Mouse (Mus musculus) hindbrain, embryonic 12.5 days (tissue): ENCODE measurements around the gene Myh15. TPM values are rescaled to one million over a fixed set of nuclear protein-coding genes. Genes with fewer than 3 reads are reported as not detected.

ENCODE experiments used
- ATAC-seq: fragments of 200-750 bp; cut with Nextera tagmentation; 2 replicates; pipeline ENCODE4 v1.8.0; 2017; ENCODE audit warnings: moderate TSS enrichment; ENCODE audit not compliant: low FRiP score
- H3K27ac ChIP-seq: fragments of 300-500 bp; sonication (generic); 2 replicates; pipeline ENCODE4 v1.5.1; 2016; ENCODE audit warnings: mild to moderate bottlenecking
- H3K27me3 ChIP-seq: fragments of 300-500 bp; sonication (generic); 2 replicates; pipeline ENCODE4 v1.6.1; 2016; ENCODE audit warnings: mild to moderate bottlenecking
- H3K36me3 ChIP-seq: fragments of 300-500 bp; sonication (generic); 2 replicates; pipeline ENCODE4 v1.6.1; 2016; ENCODE audit warnings: mild to moderate bottlenecking
- H3K4me1 ChIP-seq: fragments of 300-500 bp; sonication (generic); 2 replicates; pipeline ENCODE4 v1.6.1; 2016
- H3K4me2 ChIP-seq: fragments of 300-500 bp; sonication (generic); replicated peaks from 2 replicates; pipeline ENCODE4 v1.6.1; 2016; ENCODE audit warnings: mild to moderate bottlenecking
- H3K4me3 ChIP-seq: fragments of 300-500 bp; sonication (generic); 2 replicates; pipeline ENCODE4 v1.5.1; 2016; ENCODE audit warnings: mild to moderate bottlenecking
- H3K9ac ChIP-seq: fragments of 300-500 bp; sonication (generic); 2 replicates; pipeline ENCODE4 v1.6.1; 2016; ENCODE audit warnings: mild to moderate bottlenecking, moderate library complexity
- H3K9me3 ChIP-seq: fragments of 300-500 bp; sonication (generic); replicated peaks from 2 replicates; pipeline ENCODE4 v1.6.1; 2016; ENCODE audit warnings: mild to moderate bottlenecking
- WGBS: fragments of 180-500 bp; shearing (Covaris S2); methylation state at CpG from one replicate; pipeline ENCODE4 v1.1.7; 2016; 5-methylcytosine and 5-hydroxymethylcytosine counted together
- polyA plus RNA-seq: library from polyadenylated mRNA; unstranded; fragments of >200 nt; fragmentation: Nextera tagmentation; extraction: Ambion mirVana; gene quantifications from 2 replicates; pipeline ENCODE4 v1.2.1, GENCODE M21; 2016

Gene Myh15
- not detected in 2 replicates for polyA plus RNA-seq

DNA sequence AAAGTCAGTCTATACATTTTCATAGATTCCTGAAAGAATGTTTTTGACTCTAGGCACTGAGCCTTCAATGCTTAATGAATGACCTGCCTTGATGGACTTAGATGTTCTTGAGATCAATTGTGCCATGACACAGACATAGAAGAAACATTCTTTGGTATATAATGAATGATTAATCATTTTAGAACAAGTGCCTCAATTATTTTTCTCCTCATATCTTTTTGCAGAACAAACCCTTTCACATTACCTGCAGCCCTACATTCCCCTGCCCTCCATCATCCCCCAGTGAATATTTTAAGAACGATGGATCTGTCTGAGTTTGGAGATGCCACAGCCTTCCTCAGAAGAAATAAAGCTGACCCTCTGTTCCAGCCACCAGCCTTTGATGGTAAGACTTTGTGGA, at the start of gene Myh15:
Myh15 (plus strand) TSS at position 301 of the 400 bp plus-strand sequence.
- no peak for ATAC-seq
- H3K27ac ChIP-seq = no peak within 1 kb of the TSS
- H3K9ac ChIP-seq = no peak within 1 kb of the TSS
- no peaks in the 10 kb centered on the region for H3K36me3 ChIP-seq
- H3K4me1 ChIP-seq = no peaks in the 10 kb centered on the region
- no peak within 1 kb of the TSS for H3K4me2 ChIP-seq
- H3K4me3 ChIP-seq = no peak within 1 kb of the TSS
- no peaks in the 10 kb centered on the region for H3K27me3 ChIP-seq
- no peaks in the 10 kb centered on the region for H3K9me3 ChIP-seq
- 81% methylated on average over 1 of the region's 1 CpGs for WGBS

DNA sequence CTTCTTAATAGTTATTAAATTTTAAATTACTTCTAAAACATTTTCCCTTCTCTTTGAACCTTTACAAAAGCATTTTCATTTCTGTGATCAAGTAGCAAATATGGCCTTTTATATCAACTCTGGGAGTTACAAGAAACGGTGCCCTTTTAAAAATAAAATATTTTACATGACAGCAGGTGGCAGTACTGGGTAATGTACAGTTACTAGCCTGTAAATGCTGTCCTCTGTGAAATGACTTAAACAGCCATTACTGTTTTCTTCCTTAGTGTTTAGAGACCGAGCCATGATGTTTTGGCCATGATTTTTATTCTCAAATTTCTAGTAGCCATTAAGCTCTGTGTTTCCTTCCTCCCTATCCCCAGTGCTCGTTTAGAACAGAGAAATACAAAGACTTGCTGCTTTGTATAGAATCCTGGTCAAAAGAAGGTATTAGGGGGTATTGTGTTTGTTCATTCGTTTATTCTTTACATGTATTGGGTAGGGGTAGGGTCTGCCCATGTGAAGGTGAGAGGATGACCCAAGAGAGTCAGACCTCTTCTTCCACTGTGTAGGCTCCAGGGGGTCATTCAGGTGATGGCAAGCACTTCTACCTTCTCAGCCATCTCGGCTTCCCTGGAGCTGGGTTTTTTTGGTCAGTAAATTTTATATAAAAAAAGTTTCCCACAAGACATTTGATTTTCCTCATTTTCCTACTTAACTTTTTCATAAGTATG, 40.5 kb upstream of the Myh15 start:
- no peak overlapping the region for H3K9ac ChIP-seq
- no peak overlapping the region for H3K27ac ChIP-seq
- H3K4me2 ChIP-seq = no peak overlapping the region
- H3K36me3 ChIP-seq = peaks cover 11% of the 10 kb centered on the region
- no peaks in the 10 kb centered on the region for H3K4me1 ChIP-seq
- H3K9me3 ChIP-seq = no peaks in the 10 kb centered on the region
- H3K4me3 ChIP-seq = no peak overlapping the region
- no peak for ATAC-seq
- WGBS = 84% methylated on average over 5 of the region's 5 CpGs
- no peaks in the 10 kb centered on the region for H3K27me3 ChIP-seq

DNA sequence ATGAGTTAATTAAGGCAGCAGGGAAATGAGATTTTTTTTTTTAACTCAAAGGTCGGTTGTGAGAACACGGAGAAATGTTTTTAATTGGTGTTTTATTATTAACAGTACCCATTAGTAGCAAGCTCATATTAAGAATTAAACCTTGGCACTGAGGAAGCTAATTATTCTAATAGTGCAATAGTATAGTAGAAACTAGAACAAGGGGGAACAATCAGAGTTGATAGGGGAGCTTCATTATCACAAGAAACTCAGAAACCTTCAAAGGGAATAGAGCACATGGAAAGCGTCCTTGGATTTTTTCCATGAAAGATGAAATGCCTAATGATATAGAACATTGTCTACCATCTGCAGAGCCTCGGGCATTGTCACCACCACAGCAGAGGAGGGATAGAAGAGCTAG, 21.4 kb upstream of the Myh15 start:
- WGBS = 76% methylated on average over 4 of the region's 4 CpGs
- Histone ChIP-seq H3K9ac (no peak overlapping the region), H3K9me3 (no peaks in the 10 kb centered on the region), H3K4me1 (no peaks in the 10 kb centered on the region), H3K36me3 (no peaks in the 10 kb centered on the region), H3K27ac (no peak overlapping the region), H3K27me3 (no peaks in the 10 kb centered on the region), H3K4me2 (no peak overlapping the region), H3K4me3 (no peak overlapping the region)
- ATAC-seq = no peak

DNA sequence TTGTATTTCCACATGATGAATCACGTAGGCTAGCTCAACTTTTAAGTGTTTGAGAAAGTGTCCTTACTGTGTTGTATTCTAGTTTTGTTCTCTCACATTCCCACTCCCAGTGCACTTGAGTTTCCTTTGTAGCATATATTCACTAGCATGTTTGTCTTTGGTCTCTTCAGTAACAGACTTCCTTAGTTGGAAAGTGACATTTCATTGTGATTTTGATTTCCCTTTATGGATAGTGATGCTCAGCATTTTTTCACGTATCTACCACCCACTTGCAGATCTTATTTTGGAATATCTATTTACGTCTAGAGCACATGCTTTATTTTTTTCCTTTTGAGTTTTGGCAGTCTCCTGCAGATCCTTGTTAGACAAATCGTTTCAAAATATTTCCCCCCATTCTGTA, 19.5 kb upstream of the Myh15 start:
- Histone ChIP-seq H3K36me3 (no peaks in the 10 kb centered on the region), H3K27ac (no peak overlapping the region), H3K4me2 (no peak overlapping the region), H3K27me3 (no peaks in the 10 kb centered on the region), H3K9ac (no peak overlapping the region), H3K4me3 (no peak overlapping the region), H3K9me3 (no peaks in the 10 kb centered on the region), H3K4me1 (no peaks in the 10 kb centered on the region)
- WGBS = 89% methylated on average over 4 of the region's 4 CpGs
- no peak for ATAC-seq

DNA sequence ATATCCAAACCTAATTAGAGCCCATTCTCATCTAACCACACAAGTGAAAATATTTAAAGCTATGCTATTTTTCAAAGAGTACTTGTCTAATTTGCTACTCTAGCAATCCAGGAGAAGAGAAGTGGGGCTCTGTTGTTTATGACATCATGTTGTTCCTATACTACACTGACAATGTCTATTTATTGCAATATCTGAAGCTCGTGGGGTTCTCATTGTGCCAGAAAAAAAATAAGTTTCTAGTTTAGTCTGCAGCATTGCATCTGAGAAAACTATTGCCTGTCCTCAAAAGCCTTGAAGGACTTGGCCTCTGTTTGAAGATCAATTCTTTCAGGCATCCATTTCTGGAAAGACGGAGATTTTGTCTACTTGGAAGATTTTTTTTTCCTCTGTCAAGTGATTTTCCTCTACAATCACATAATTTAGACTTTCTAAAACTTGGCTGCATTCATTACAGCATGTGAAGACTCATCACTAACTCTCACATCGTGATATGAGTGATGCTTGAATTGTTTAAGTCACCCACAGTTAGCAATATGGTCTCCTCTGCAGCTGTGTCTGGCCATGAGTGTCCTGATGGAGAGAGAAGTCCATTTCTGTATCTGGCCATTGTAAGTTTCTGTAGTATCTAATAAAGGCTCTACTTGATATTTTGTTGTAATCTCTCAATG, 16.6 kb upstream of the Myh15 start:
- H3K9me3 ChIP-seq = no peaks in the 10 kb centered on the region
- no peak for ATAC-seq
- no peak overlapping the region for H3K4me2 ChIP-seq
- 81% methylated on average over 3 of the region's 3 CpGs for WGBS
- no peak overlapping the region for H3K27ac ChIP-seq
- H3K36me3 ChIP-seq = no peaks in the 10 kb centered on the region
- H3K4me1 ChIP-seq = no peaks in the 10 kb centered on the region
- H3K4me3 ChIP-seq = no peak overlapping the region
- no peaks in the 10 kb centered on the region for H3K27me3 ChIP-seq
- H3K9ac ChIP-seq = no peak overlapping the region

DNA sequence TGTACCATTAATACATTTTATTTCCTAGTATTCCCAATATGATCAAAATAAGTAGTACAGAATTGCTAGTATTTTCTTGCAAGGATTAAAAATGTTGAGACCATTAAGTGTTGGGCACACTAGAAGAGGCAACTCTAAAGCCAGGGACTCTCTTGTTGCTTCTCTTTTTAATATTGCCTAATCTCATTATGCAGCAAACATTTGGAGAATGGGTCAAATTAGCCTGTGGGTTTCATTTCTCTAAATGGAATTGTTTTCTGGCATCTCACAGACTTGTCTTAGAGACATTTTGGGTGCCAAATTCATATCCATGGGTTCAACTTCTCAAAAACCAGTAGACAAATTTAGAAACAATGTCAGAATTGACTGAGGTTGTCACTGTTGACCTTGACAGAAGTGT, 8.1 kb upstream of the Myh15 start:
- H3K4me2 ChIP-seq = no peak overlapping the region
- no peaks in the 10 kb centered on the region for H3K4me1 ChIP-seq
- no peak overlapping the region for H3K27ac ChIP-seq
- H3K4me3 ChIP-seq = no peak overlapping the region
- no peak overlapping the region for H3K9ac ChIP-seq
- H3K27me3 ChIP-seq = no peaks in the 10 kb centered on the region
- no peaks in the 10 kb centered on the region for H3K36me3 ChIP-seq
- ATAC-seq = no peak
- H3K9me3 ChIP-seq = no peaks in the 10 kb centered on the region

DNA sequence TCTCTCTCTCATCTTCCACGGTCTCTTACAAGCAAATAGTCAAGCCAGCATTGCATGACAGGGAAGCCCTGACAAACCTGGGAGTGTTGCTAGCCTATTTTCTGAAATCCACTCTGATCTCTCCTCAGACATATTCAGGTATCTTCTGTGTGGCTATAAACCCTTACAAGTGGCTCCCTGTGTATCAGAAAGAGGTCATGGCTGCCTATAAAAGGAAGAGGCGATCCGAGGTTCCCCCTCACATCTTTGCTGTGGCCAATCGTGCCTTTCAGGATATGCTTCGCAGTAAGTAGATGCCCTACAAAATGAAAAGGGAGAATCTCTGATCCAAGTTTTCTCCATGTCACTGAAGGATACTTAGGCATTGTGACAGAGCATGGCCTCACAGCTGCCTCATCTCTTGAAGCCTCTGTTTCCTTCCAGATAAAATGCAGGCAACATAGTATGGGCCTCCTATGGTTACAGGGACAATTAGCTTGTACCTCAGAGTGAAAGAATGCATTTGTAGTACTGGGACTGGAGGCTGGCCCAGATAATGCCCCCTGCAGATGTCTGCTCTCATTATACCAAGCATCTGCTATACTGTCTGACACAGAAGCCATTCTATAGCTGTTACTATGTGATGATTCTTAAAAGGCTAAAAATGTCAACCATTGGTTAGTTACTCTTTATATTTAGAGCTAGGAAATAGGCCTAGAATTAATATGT, 12.1 kb downstream of the Myh15 start:
- WGBS = 71% methylated on average over 5 of the region's 5 CpGs
- H3K9me3 ChIP-seq = no peaks in the 10 kb centered on the region
- peak; percentile 54; the same call in 1 of the 2 replicates for ATAC-seq

DNA sequence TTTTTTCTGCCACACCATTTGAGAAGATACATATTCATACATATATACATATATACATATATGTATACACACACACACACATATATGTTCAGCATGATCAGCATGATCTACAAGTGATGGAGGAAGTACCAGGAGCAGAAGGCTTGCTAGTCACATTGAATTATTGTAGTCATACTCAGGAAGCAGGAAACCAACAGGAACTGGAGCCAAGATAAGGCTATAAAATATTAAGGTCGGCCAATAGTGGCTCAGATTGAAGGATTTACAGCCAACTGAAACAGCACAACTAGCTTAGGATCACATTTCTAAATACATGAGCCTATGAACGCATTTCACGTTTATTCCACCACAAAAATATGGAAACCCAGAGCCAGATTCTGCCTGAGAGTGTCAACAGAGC, 14.0 kb downstream of the Myh15 start:
- H3K9ac ChIP-seq = no peak overlapping the region
- ATAC-seq = no peak
- H3K9me3 ChIP-seq = no peaks in the 10 kb centered on the region
- no peaks in the 10 kb centered on the region for H3K4me1 ChIP-seq
- WGBS = 92% methylated on average over 3 of the region's 3 CpGs
- no peak overlapping the region for H3K4me3 ChIP-seq
- no peaks in the 10 kb centered on the region for H3K27me3 ChIP-seq
- no peak overlapping the region for H3K27ac ChIP-seq
- no peaks in the 10 kb centered on the region for H3K36me3 ChIP-seq
- H3K4me2 ChIP-seq = no peak overlapping the region

More for the DNA sequence above, 12.1 kb downstream of the Myh15 start:
- Histone ChIP-seq H3K27ac (no peak overlapping the region), H3K9ac (no peak overlapping the region), H3K4me3 (no peak overlapping the region), H3K36me3 (no peaks in the 10 kb centered on the region), H3K4me2 (no peak overlapping the region), H3K27me3 (no peaks in the 10 kb centered on the region), H3K4me1 (no peaks in the 10 kb centered on the region)

DNA sequence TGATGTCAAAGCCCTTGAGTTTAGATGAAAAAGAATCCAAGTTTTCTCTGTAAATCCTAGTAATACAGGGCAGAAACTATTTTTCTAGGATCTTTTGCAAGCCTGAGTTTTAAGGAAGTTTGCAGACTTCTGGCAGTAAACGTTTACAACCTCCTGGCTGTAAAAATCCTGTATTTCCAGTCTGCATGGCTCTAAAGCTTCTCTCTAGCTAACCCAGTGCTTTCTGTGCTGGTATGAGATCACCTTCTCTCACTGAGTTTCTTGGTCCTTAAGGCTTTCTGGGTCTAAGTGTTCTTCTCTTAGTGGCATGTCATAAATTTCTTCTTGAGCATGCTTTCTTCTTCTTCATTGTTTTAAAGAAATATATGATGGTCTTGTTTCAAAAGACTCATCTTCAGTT, 70.7 kb downstream of the Myh15 start:
- no peak overlapping the region for H3K27ac ChIP-seq
- H3K4me3 ChIP-seq = no peak overlapping the region
- H3K4me1 ChIP-seq = no peaks in the 10 kb centered on the region
- H3K9me3 ChIP-seq = no peaks in the 10 kb centered on the region
- WGBS = 56% methylated on average over 1 of the region's 1 CpGs
- H3K4me2 ChIP-seq = no peak overlapping the region
- no peaks in the 10 kb centered on the region for H3K27me3 ChIP-seq
- no peak for ATAC-seq
- H3K36me3 ChIP-seq = no peaks in the 10 kb centered on the region
- no peak overlapping the region for H3K9ac ChIP-seq

DNA sequence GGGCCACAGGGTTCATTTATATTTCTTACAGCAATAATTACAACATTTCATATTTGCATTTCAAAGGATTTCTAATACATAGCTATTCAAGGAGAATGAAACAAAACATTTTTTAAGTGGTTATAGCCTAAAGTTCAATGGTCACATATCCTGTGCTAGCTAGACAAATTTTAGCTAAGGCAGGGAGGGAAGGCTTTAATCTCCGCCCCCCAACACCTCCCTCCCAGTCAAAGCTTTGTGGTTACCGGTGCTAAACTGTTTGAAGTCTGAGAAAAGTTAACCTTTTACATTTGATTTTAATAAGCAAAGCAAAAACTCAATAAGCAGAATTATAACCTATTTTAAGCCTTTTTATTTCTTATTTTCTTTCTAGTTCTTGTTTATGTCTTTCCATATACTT, 98.9 kb downstream of the Myh15 start:
- WGBS = 75% methylated on average over 2 of the region's 2 CpGs

DNA sequence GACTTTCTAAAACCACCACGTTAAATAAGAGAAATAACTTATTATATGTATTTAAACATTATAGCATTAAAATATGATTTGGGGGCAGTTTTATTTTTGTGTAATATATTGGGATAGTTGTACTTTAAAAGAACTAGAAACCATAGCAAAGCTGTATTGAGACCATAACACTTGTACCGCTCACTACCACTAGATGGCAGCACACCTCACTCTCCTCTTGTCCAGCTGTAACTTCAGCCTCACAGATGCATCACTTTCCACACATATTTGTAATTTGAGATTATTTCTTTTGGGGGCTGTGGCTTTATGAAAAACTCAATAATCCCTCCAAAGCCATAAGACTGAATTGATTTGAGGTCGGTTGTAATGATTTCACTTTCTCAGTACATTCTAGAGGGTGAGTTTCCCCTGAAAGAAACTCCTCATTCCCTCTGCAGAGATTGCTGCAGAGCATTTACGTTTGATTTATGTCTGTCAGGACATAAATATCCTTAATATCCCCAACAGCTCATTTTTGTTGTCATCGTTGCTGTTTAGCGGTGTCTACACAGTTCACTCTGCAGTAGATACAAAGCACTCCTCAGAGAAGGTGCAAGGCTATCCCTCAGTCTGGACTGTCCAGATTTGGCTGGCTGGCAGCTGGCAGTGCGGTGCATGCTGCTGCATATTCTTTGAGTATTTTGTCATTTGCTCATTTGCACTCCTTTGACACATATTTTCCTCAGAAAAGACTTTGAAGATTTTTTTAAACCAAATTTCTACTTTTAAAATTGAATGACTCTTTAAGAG, 107.3 kb downstream of the Myh15 start:
- peak; percentile 61; the same call in 1 of the 2 replicates for ATAC-seq
- Histone ChIP-seq H3K27ac (no peak overlapping the region), H3K36me3 (no peaks in the 10 kb centered on the region), H3K4me1 (no peaks in the 10 kb centered on the region), H3K4me2 (no peak overlapping the region), H3K4me3 (no peak overlapping the region), H3K9me3 (no peaks in the 10 kb centered on the region), H3K27me3 (no peaks in the 10 kb centered on the region), H3K9ac (no peak overlapping the region)
- WGBS = 44% methylated on average over 7 of the region's 7 CpGs

More for the DNA sequence above, 98.9 kb downstream of the Myh15 start:
- H3K36me3 ChIP-seq = no peaks in the 10 kb centered on the region
- no peaks in the 10 kb centered on the region for H3K4me1 ChIP-seq
- no peaks in the 10 kb centered on the region for H3K9me3 ChIP-seq
- no peak overlapping the region for H3K4me3 ChIP-seq
- no peak overlapping the region for H3K27ac ChIP-seq
- no peak overlapping the region for H3K9ac ChIP-seq
- no peaks in the 10 kb centered on the region for H3K27me3 ChIP-seq
- no peak for ATAC-seq
- H3K4me2 ChIP-seq = no peak overlapping the region

DNA sequence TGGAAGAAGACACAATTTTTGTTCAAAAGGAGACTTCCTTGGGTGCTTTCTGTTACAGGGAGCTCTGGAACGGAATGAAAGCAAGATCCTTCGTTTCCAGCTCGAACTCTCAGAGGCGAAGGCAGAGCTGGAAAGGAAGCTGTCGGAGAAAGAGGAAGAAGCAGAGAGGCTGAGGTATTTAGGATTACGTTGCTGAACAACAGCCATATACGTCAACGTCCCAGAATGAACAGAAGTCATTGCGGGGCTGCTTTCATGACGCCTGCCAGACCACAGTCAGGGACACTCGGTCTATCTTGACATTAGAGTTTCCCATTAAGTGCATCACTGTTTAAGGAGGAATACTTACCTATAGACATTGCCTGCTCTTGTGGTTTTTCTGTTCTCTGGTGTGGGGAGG, 108.4 kb downstream of the Myh15 start:
- H3K4me3 ChIP-seq = no peak overlapping the region

More for the DNA sequence above, 108.4 kb downstream of the Myh15 start:
- WGBS = 90% methylated on average over 11 of the region's 11 CpGs
- H3K36me3 ChIP-seq = no peaks in the 10 kb centered on the region
- ATAC-seq = no peak
- no peak overlapping the region for H3K9ac ChIP-seq
- no peaks in the 10 kb centered on the region for H3K27me3 ChIP-seq
- no peaks in the 10 kb centered on the region for H3K4me1 ChIP-seq
- H3K4me2 ChIP-seq = no peak overlapping the region
- H3K27ac ChIP-seq = no peak overlapping the region
- no peaks in the 10 kb centered on the region for H3K9me3 ChIP-seq
